Mouse (Mus musculus) G1E (cell line): Measurements from ENCODE around the gene Traf5. TPM values are rescaled to one million over a fixed set of nuclear protein-coding genes. Genes with fewer than 3 reads are reported as not detected.

Experiments used
- ATAC-seq: 2 replicates; pipeline ENCODE4 v1.8.0; 2016; ENCODE audit warnings: mild to moderate bottlenecking; ENCODE audit not compliant: insufficient number of reproducible peaks, poor library complexity, low FRiP score, severe bottlenecking; ENCODE audit errors: extremely low read depth
- DNase-seq: peaks from one replicate; pipeline ENCODE4 v3.0.0; 2012; ENCODE audit warnings: low spot score
- H3K27me3 ChIP-seq: 2 replicates; pipeline ENCODE4 v1.6.1; 2012; ENCODE audit warnings: mild to moderate bottlenecking, low read length, inconsistent platforms; ENCODE audit not compliant: insufficient read depth
- H3K36me3 ChIP-seq: replicated peaks from 2 replicates; pipeline ENCODE3; 2012; ENCODE audit warnings: mild to moderate bottlenecking, inconsistent platforms
- H3K4me1 ChIP-seq: 2 replicates; pipeline ENCODE4 v1.6.1; 2012; ENCODE audit warnings: low read depth, low read length, inconsistent platforms, mixed read lengths; ENCODE audit not compliant: insufficient read depth
- H3K4me3 ChIP-seq: 2 replicates; pipeline ENCODE4 v1.5.1; 2012; ENCODE audit warnings: low read depth, mild to moderate bottlenecking, inconsistent platforms, low read length, moderate library complexity, mixed read lengths
- H3K9me3 ChIP-seq: replicated peaks from 2 replicates; pipeline ENCODE4 v1.6.1; 2012; ENCODE audit warnings: inconsistent platforms
- CTCF ChIP-seq: IDR thresholded peaks from 2 replicates; pipeline ENCODE4 v1.5.1; 2012; ENCODE audit warnings: low read depth, low read length, inconsistent platforms, mixed read lengths
- GATA1 ChIP-seq: IDR thresholded peaks from 2 replicates; pipeline ENCODE4 v1.6.1; 2012; ENCODE audit warnings: borderline replicate concordance, low read length, inconsistent platforms, mixed read lengths
- GATA2 ChIP-seq: IDR thresholded peaks from 2 replicates; pipeline ENCODE4 v1.6.1; 2012; ENCODE audit warnings: low read depth, low read length, inconsistent platforms, borderline replicate concordance
- POLR2AphosphoS5 ChIP-seq: IDR thresholded peaks from 2 replicates; pipeline ENCODE4 v1.6.1; 2012; ENCODE audit warnings: low read depth, low read length, inconsistent platforms; ENCODE audit not compliant: insufficient replicate concordance
- TAL1 ChIP-seq: conservative IDR thresholded peaks from 2 replicates; pipeline ENCODE4 v1.6.1; 2012; ENCODE audit warnings: low read depth, low read length, inconsistent platforms, mixed read lengths
- polyA plus RNA-seq: library from polyadenylated mRNA; stranded (reverse); fragments of >175 nt; gene quantifications from 2 replicates; pipeline ENCODE4 v1.2.3, GENCODE M21; 2012
- total RNA-seq, 2 experiments: library from RNA; stranded (forward) in 1 of 2; stranded (reverse) in 1 of 2; fragments of 200-1000 nt in 1 of 2; fragments of >200 nt in 1 of 2; fragmentation: Nextera tagmentation in 1 of 2; gene quantifications; 2 replicates each; pipeline ENCODE4 v1.2.3; 2014 to 2017

Traf5 gene
- 3.5 and 6.8 TPM in 2 replicates for total RNA-seq (2014; fragmentation: Nextera tagmentation)
- 3.5 and 4.7 TPM in 2 replicates for total RNA-seq (2017)
- 1.1 and 1.6 TPM in 2 replicates for polyA plus RNA-seq

- Histone ChIP-seq H3K4me3 (peak within 1 kb of the TSS; percentile 79), H3K9me3 (no peaks in the 10 kb centered on the region), H3K36me3 (peaks cover 5% of the 10 kb centered on the region), H3K4me1 (peaks cover 46% of the 10 kb centered on the region), H3K27me3 (peaks cover 5% of the 10 kb centered on the region; the same call in 1 of the 2 replicates)
- ATAC-seq (peak; percentile 96), DNase-seq (peak; percentile 94)
- TF ChIP-seq TAL1 (peak; percentile 30; the same call in 1 of the 2 replicates), CTCF (no peak)
These were observed at the start of gene Traf5 for GRCm38 (mm10) chr1:192091806-192092772. Gene Traf5, minus strand, starts transcription at chr1:192092559.

GRCm38 (mm10) chr1:192140313-192140712, 48.0 kb upstream of the Traf5 start:
- no peak for DNase-seq
- TF ChIP-seq CTCF (no peak), TAL1 (no peak), GATA2 (no peak), GATA1 (no peak), POLR2AphosphoS5 (no peak)
- H3K4me3 ChIP-seq: no peak overlapping the region
- ATAC-seq: no peak
- 0 out of 2 replicates have a peak, but pooled peaks cover 4% of the 10 kb centered on the region for H3K9me3 ChIP-seq
- no peaks in the 10 kb centered on the region for H3K27me3 ChIP-seq
- H3K4me1 ChIP-seq: peaks cover 25% of the 10 kb centered on the region
- H3K36me3 ChIP-seq: peaks cover 2% of the 10 kb centered on the region

DNA sequence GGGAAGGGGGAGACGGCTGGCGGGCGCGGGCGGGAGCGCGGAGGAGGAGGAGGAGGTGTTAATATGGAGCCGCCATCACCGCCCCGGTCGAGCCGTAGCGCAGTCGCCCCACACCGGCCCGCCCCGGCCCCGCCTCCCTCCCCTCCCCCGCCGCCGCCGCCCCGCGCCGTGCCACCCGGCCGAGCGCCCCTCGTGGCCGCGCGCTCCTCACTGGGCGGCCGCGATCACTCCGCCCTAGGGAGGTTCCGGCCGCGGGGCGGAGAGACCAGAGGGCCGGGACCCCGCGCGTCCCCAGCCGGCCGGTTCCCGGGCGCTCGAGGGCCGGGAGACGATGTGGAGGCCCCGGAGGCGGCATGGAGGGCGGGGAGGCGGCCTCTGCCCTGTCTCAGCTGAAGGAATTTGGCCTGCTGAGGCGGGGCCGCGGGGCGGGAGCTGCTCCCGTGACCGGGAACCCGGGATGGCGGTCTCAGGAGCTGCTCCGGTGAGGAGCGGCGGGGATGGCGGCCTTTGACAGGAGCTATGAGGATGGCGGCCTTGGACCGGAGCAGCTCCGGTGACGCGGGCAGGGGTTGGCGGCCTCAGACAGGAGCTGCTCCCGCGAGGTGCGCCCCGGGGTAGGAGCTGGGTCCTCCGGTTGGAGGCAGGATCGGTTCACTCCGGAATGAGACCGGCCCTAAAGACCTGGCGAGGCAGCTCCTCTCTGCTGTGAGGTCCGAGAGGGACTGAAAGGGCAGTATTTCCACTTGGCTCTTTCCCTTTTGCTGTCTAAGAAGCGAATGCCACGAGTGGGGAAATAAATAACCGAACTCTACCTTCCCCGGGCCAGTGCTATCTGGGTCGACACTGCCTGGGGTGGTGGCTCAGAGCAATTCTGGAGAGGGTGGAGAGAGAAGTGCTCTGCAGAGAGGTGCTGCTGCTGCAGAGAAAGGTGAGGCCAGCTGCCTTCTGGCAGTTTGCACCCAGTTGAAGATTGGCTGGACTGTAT, 45.9 kb upstream of the Traf5 start, which contains the start of gene Rcor3:
TSS of gene Rcor3 (minus strand) at position 137 of the 985 bp plus-strand sequence.
- Histone ChIP-seq H3K36me3 (peaks cover 13% of the 10 kb centered on the region), H3K4me3 (peak within 1 kb of the TSS; percentile 90), H3K9me3 (0 out of 2 replicates have a peak, but pooled peaks cover 4% of the 10 kb centered on the region), H3K4me1 (peaks cover 39% of the 10 kb centered on the region), H3K27me3 (no peaks in the 10 kb centered on the region)
- no peak for TF ChIP-seq TAL1
- TF ChIP-seq POLR2AphosphoS5: no peak
- no peak for TF ChIP-seq GATA2
- TF ChIP-seq GATA1: no peak
- TF ChIP-seq CTCF: no peak
- DNase-seq (peak; percentile 90), ATAC-seq (peak; percentile 32)

DNA sequence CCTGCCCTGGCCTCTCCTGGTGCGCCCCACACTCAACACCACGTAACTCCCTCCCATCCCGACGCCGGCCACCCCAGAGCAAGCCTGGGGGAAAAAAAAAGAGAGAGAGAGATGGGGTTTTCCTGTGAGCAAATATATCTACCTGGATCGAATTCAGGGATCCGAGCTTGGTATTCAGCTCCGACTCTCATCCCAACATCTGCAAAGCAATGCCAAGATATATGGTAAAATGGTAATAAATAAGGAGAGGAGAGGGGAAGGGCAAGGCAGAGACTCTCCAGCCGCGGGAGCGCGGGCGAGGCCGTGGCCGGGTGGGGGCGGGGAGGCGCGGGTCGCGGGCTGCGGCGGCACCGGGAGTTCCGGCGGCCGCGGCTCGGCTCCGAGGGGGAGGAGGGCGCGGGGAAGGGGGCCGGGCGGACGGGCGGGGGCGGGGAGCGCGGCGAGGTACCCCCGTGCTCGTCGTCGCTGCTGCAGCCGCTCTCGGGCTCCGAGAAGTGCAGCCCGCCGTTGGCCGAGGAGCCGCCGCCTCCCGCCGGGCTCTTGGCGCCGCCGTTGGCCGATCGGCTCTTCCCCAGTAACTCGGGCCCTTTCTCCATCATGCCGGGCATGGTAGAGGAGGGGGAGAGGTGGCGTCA, 45.0 kb upstream of the Traf5 start:
- peaks cover 15% of the 10 kb centered on the region for H3K36me3 ChIP-seq
- DNase-seq (peak; percentile 50), ATAC-seq (no peak)
- H3K9me3 ChIP-seq: no peaks in the 10 kb centered on the region
- peaks cover 39% of the 10 kb centered on the region for H3K4me1 ChIP-seq
- H3K4me3 ChIP-seq: peak overlapping the region; percentile 90
- no peak for TF ChIP-seq CTCF
- TF ChIP-seq TAL1: no peak
- no peak for TF ChIP-seq GATA1
- no peak for TF ChIP-seq GATA2
- TF ChIP-seq POLR2AphosphoS5: no peak
- H3K27me3 ChIP-seq: no peaks in the 10 kb centered on the region

DNA sequence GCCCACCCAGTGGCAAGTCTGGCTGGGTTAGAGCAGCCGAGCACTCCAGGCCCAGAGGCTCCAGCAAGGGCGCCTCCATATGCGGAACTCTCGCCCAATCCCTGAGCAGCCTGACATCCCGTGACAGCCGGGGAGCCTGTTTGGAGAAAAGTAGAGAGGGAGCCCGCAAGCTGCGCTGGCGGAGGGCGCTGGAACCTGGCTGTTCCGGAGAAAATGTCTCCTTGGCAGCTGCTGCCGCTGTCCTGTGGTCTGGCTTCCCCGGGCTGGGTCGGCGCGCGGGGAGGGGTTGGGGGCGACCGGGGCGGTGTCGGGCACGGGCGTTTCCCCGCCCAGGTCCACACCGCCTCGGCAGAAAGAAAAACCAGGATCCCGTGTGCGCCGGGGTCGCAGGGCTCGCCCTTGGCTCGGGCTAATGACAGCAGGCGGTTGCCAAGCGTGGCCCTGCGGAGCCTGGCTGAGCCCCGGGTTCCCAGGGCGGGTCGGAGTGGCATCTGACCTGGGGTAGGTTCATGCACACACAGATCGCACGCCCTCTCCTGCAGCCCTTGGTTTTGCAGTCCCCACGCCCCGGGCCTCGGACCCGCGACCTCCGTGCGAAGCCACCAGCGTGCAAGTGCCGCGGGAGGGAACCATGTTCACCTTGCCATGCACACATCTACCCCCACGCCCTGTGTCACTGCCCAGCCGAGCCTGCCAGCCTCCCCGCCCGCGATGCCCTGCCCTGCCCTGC, 44.4 kb upstream of the Traf5 start:
- Histone ChIP-seq H3K4me3 (peak overlapping the region; percentile 90), H3K9me3 (no peaks in the 10 kb centered on the region), H3K36me3 (peaks cover 15% of the 10 kb centered on the region), H3K4me1 (peaks cover 42% of the 10 kb centered on the region), H3K27me3 (no peaks in the 10 kb centered on the region)
- no peak for TF ChIP-seq TAL1
- no peak for TF ChIP-seq GATA1
- no peak for TF ChIP-seq POLR2AphosphoS5
- TF ChIP-seq GATA2: no peak
- TF ChIP-seq CTCF: no peak
- DNase-seq (peak; percentile 82), ATAC-seq (peak; percentile 77)
